ENCODE assay signal across 22 mouse cellular contexts in genomic region chr5:79275346-79275745, GRCm38 (mm10).
DNase-seq lines count a peak whose midpoint lies in the region; ATAC-seq lines count a peak whose summit lies in the region.
"Had no signal": no experiment of that assay in that cellular context is flagged by ENCODE, and none has a peak within 500 bp of the region (broad histone marks: within the 10 kb centered on the region; RNA-seq: fewer than 3 reads in every experiment).

No protein-coding gene starts in this region.

- H3K36me3 ChIP-seq in hindbrain, embryonic 14.5 days (replicated peaks; ENCODE audit: control insufficient read depth, insufficient read depth), result no peaks in the 10 kb centered on the region
- no peaks in the 10 kb centered on the region for H3K36me3 ChIP-seq in hindbrain, embryonic 11.5 days (ENCODE audit: control insufficient read depth, insufficient read depth, low read length)
- H3K36me3 ChIP-seq: embryonic facial prominence, embryonic 15.5 days; heart, embryonic 15.5 days had no signal

- H3K27me3 ChIP-seq in hindbrain, embryonic 14.5 days (ENCODE audit: control insufficient read depth, insufficient read depth, low read length), result no peaks in the 10 kb centered on the region
- H3K27me3 ChIP-seq in hindbrain, embryonic 11.5 days (ENCODE audit: control insufficient read depth, insufficient read depth, low read length), result no peaks in the 10 kb centered on the region
- H3K27me3 ChIP-seq: CH12.LX; embryonic facial prominence, embryonic 15.5 days; heart, embryonic 15.5 days had no signal

- intact Hi-C loops in left cerebral cortex, postnatal 4 days (cut with DNase I), result no loop called here
- intact Hi-C loops in left cerebral cortex, postnatal 14 days (cut with DNase I), result no loop called here

- no peaks in the 10 kb centered on the region for H3K9me3 ChIP-seq in hindbrain, embryonic 14.5 days (ENCODE audit: control insufficient read depth, low read length)
- no peaks in the 10 kb centered on the region for H3K9me3 ChIP-seq in hindbrain, embryonic 11.5 days (ENCODE audit: control insufficient read depth, low read length)
- H3K9me3 ChIP-seq: embryonic facial prominence, embryonic 15.5 days; heart, embryonic 15.5 days had no signal

- H3K4me1 ChIP-seq in hindbrain, embryonic 14.5 days (replicated peaks; ENCODE audit: control insufficient read depth, insufficient read depth, low read length), result no peaks in the 10 kb centered on the region
- no peaks in the 10 kb centered on the region for H3K4me1 ChIP-seq in hindbrain, embryonic 11.5 days (replicated peaks; ENCODE audit: control insufficient read depth, insufficient read depth, low read length)
- H3K4me1 ChIP-seq: embryonic facial prominence, embryonic 15.5 days; heart, embryonic 15.5 days had no signal

- peak; percentile 7 to 12 for DNase-seq in cerebellum, postnatal 14 days
- no peak for DNase-seq in cerebellum, adult 8-10 months
- peak; percentile 38 for DNase-seq in hindbrain, embryonic 14.5 days (ENCODE audit: low spot score)
- no peak for DNase-seq in hindbrain, embryonic 11.5 days (ENCODE audit: low spot score)
- DNase-seq in left cerebral cortex, postnatal 4 days, result peak; percentile 22
- DNase-seq in left cerebral cortex, postnatal 14 days (ENCODE audit: low spot score in 2 of 2), result no peak
- peak; percentile 72 for DNase-seq in 416B (ENCODE audit: low read depth)
- DNase-seq: adrenal gland, adult 2 months; adrenal gland, postnatal 25 days; cerebellum, adult 11-12 months; cerebellum, adult 9-11 months; embryo, embryonic 11 days; gastrocnemius, postnatal 14 days; heart, adult 2 months; heart, postnatal 14 days; kidney, adult 11 months had no signal

- no peak overlapping the region for H3K4me3 ChIP-seq in hindbrain, embryonic 14.5 days (replicated peaks; ENCODE audit: low read length)
- no peak overlapping the region for H3K4me3 ChIP-seq in hindbrain, embryonic 11.5 days (ENCODE audit: low read depth, low read length)
- H3K4me3 ChIP-seq: embryonic facial prominence, embryonic 15.5 days; heart, adult 2 months; heart, embryonic 15.5 days had no signal

- H3K4me2 ChIP-seq in hindbrain, embryonic 14.5 days (replicated peaks), result no peak overlapping the region
- H3K4me2 ChIP-seq in hindbrain, embryonic 11.5 days (replicated peaks; ENCODE audit: low read depth, low read length), result no peak overlapping the region
- H3K4me2 ChIP-seq: embryonic facial prominence, embryonic 15.5 days; heart, embryonic 11.5 days; heart, embryonic 15.5 days had no signal

- ATAC-seq in hindbrain, embryonic 14.5 days (ENCODE audit: low FRiP score), result no peak
- ATAC-seq in hindbrain, embryonic 11.5 days (ENCODE audit: low FRiP score), result no peak
- ATAC-seq in erythroblast, adult 5-6 weeks (replicated peaks; ENCODE audit: low FRiP score, poor library complexity, severe bottlenecking), result no peak
- ATAC-seq: hindbrain, embryonic 16.5 days had no signal

- 62% methylated on average over 1 of the region's 1 CpGs for WGBS in hindbrain, embryonic 14.5 days
- WGBS in hindbrain, embryonic 11.5 days, result 72% methylated on average over 1 of the region's 1 CpGs

- H3K9ac ChIP-seq in hindbrain, embryonic 14.5 days, result no peak overlapping the region
- H3K9ac ChIP-seq in hindbrain, embryonic 11.5 days (ENCODE audit: low read depth, low read length), result no peak overlapping the region
- H3K9ac ChIP-seq: embryonic facial prominence, embryonic 15.5 days; heart, embryonic 15.5 days had no signal

- no peak overlapping the region for H3K27ac ChIP-seq in hindbrain, embryonic 14.5 days
- no peak overlapping the region for H3K27ac ChIP-seq in hindbrain, embryonic 11.5 days (ENCODE audit: low read depth, low read length)
- H3K27ac ChIP-seq: embryonic facial prominence, embryonic 15.5 days; heart, adult 2 months; heart, embryonic 15.5 days had no signal

Comparison
In these comparisons a context has a peak if more than half of its experiments do, and no peak if none do; other contexts are left out.
1. DNase-seq: peak in cerebellum, postnatal 14 days (2 of 2), hindbrain, embryonic 14.5 days (single experiment), left cerebral cortex, postnatal 4 days (single experiment) and 416B (single experiment); none in cerebellum, adult 8-10 months (single experiment), hindbrain, embryonic 11.5 days (single experiment) and left cerebral cortex, postnatal 14 days (0 of 2).